Mouse (Mus musculus) v-Abl transformed pro-B cells (cell line): ENCODE data around the gene Acot9.

Experiments
- in situ Hi-C, 2 experiments: fragments of 400-800 bp; cut with MboI; formaldehyde crosslinking; loops; one replicate each; pipeline ENCODE4 v1.15.1; 2025; ENCODE audit not compliant: unreplicated experiment in 2 of 2

Gene Acot9

DNA sequence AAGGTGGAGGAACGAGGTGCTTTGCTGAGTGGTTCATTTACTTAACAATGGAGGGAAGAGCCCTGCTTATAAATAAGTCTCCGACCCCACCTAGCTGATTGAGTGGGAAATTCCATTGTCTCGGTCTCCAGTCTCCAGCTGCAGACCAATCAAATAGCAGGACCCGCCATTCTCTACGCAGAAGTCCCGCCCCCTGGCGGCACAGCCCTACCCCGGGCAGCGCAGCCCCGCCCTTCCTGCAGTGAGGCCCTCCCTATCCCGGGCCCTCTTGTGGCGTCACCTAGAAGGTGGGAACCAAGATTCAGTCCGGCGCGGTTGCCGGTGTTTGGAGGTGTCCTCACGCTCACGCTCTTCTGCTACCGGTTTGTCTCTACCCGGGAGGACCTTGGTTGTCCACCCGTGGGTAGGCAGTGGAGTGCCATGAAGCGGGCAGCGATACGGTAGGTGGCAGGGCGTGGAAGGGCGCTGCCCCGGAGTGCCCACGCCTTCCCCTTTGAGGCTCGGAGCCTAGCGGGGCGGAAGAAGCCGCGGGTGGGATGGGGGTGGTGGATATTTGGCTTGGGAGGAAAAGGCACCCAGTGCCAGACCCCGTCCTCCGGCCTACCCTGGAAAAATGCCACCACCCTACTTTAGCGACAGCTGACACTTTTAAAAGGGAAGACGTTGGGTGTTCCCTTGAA is at the start of gene Acot9:
Acot9 (plus strand) TSS at position 209 of the 680 bp plus-strand sequence.
- in situ Hi-C loops, result loop anchor here in 1 of 2 experiments (5.0 kb wide), 1 partner anchor 45 kb away; the partner anchor contains the start of gene Sat1

DNA sequence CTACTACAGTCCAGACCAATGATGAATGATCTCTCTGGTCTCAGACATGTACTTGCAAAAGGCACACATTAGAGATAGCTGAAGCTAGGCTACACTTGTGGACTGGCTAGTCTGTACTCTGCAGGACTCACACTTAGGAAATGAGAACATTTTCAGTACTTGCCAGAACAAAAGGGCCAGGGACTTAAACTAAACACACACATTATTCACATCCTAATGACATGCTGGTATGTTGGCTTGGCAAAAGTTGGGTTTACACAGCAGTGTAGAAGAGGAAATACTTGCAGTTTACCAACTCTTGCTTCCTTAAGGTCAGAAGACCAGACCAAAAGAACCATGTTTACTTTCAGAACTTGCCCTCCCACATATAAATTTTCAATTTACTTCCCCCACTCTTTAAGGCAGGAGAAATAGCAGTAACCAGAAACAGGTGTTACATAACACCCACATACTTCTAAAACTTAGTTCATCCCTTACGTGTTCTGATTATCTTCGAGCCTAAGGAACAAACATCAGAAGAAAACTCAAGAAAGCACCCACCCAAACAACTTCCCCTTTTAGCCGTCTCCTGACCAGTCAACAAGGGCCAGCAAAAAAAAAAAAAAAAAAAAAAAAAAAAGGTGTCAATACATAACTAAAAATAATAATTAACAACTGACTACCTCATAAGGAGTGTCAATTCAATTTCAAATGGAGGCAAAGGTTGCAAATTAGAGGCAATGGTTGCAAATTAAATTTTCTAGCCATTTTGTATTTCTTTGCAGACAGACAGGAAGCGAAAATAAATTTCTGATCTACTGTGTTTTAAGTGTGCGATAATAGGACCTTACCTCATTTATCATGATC is 47.7 kb upstream of the Acot9 start:
- in situ Hi-C loops, result loop anchor here (5.0 to 10.0 kb wide), 5 partner anchors 48 to 870 kb away; partner anchors contain the start of genes 4930524N10Rik (in 1 of the 2) and Acot9 (in 1 of the 2)

DNA sequence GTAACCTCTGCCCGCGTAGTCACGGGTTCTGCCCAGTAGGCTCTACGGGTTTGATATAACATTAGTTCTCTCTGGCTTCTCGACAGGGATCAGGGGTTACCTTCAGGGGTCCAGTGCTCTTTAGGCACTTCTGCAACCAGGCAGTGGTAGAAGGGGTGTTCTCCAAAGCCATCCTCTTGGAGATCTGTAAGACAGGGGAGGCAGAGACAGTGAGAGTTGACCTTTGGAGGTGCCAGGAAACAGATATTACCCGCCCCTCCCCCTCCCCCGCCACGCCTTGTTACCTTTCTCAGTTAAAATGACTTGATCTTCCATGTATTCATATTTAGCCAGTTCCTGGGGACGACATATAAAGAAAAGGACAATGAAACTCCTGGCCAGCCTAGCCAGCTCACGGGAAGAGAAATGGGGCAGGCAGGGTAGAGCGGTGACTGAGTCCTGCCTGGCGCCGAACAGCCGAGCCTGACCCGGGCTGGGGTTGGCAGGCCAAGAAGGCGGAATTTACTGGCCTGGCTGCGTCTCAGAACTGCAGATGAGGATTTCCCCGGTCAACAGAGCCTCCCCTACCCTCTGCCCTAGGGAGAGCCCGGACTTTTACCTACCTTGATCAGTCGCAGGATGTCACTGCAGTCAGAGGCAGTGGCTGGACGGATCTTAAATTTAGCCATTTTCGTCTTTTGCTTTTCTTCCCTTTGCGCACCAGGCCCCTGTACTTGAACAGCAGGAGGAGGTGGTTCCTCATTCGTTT is 46.6 kb upstream of the Acot9 start:
- in situ Hi-C loops, result loop anchor here (5.0 to 10.0 kb wide), 4 partner anchors 47 to 871 kb away; partner anchors contain the start of genes 4930524N10Rik (in 1 of the 2) and Acot9 (in 1 of the 2)

DNA sequence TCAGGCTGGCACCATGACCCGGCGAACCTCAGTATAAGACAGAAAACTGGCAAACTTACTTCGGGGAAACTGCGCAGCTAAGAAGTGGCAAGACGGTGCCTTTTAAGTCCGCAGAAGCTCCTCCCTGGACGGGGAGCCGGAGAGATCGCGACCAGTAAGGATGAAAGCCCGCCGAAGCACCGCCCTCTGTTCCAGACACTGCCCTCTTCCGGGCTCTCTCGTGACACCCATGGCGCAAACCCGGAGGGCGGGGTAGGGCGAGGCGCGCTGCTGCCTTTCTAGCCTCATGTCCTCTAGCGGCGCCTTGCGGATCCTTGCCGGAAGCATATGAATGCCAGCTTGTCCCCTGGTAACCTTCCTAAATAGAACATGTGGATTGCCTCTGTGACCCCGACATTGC is 46.0 kb upstream of the Acot9 start, which contains the start of gene Sat1:
Sat1 (minus strand) TSS at position 179 of the 400 bp plus-strand sequence.
- in situ Hi-C loops, result loop anchor here (5.0 to 10.0 kb wide), 4 partner anchors 46 to 871 kb away; partner anchors contain the start of genes 4930524N10Rik (in 1 of the 2) and Acot9 (in 1 of the 2)

DNA sequence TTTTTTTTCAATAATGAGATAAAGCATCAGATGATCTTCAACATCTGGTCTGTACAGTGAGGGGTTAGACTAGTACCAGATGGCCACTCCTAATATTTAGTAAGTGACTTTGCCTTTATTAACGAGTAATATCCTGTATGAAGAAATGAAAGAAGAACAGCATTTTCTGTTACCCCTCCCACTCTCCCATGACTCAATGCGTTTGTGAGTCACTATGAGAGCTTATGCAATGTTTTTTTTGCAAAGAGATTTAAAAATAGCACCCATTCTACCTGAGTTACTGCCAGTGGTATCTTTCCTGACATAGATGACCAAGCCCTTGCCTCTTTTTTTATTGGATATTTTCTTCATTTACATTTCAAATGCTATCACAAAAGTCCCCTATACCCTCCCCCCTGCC is 44.0 kb upstream of the Acot9 start:
- in situ Hi-C loops, result loop anchor here (5.0 to 10.0 kb wide), 4 partner anchors 44 to 873 kb away; partner anchors contain the start of genes 4930524N10Rik (in 1 of the 2) and Acot9 (in 1 of the 2)

DNA sequence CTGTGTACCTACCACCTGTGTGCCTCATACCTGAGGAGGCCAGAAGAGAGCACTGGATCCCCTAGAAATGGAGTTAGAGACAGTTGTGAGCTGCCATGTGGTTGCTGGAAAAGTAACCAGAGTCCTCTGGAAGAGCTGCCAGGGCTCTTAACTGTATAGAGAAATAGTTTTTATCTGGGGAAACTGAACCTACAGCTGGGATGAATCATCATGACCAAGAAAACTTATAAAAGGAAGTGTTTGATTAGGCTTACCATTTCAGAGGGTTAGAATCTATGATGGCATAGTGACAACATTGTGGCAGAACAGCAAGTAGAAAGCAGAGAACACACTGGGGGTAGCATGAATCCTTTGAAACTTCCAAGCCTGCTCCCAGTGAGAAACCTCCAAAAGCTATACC is 5.4 kb upstream of the Acot9 start:
- in situ Hi-C loops, result loop anchor here in 1 of 2 experiments (5.0 kb wide), 1 partner anchor 110 kb away; no protein-coding TSS in a partner anchor

DNA sequence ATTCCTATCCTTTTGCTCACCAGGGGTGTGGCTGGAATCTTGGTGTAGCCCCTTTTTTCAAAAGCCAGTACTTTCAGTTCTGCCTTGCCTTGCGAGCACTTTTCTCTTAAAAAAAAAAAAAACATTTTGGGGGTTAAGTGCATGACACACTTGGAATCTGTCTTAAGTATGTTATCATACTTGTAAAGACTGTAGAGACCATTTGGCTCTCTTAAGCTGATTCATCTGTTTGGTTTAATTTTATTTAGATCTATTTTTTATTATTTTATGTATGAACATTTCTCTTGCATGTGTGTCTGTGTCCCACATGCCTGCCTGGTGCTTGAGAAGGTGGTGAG is 641 bp downstream of the Acot9 start:
- in situ Hi-C loops, result loop anchor here in 1 of 2 experiments (5.0 kb wide), 1 partner anchor 46 kb away; the partner anchor contains the start of gene Sat1

DNA sequence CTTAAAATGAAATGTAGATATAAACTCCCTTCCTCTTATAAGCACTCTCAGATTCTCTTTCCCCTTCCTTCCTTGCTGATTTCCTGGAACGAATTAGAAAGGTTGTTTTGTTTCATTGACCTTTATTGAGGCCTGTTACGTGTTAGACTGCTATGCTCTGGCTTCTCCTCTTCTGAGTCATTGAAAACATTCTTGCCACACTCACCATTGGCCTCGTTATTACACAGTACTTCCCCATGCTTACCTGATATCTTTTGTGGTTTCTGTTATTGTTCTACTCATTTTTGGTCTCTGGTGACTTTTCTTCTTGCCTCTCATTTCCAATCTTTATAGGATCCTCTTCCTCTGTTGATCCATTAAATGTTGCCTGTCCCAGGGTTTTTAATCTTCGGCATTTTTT is 16.2 kb downstream of the Acot9 start:
- in situ Hi-C loops, result no loop called here

DNA sequence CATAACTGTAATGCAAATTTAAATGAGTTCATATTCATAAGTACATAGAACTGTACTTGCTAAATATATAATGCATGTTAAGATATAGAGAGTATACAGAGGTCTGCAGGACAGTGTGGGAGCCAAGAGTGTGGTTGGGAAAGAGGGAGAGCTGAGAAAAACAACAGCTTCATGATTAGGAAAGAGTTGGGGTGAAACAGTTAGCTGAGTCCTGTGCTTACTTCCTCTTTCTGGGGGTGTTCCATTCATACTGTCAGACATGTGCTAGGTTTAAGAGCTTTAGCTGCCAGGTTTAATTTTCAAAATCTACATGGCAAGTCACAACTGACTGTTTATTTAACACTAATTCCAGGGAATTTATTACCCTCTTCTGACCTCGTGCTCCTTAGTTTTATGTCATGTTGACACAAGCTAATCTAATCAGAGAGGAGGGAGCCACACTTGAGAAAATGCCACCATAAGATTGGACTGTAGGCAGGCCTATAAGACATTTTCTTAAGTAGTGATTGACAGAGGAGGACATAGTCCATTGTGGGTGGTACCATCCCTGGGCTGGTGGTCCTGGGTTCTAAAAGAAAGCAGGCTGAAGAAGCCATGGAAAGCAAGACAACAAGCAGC is 18.3 kb downstream of the Acot9 start:
- in situ Hi-C loops, result no loop called here

DNA sequence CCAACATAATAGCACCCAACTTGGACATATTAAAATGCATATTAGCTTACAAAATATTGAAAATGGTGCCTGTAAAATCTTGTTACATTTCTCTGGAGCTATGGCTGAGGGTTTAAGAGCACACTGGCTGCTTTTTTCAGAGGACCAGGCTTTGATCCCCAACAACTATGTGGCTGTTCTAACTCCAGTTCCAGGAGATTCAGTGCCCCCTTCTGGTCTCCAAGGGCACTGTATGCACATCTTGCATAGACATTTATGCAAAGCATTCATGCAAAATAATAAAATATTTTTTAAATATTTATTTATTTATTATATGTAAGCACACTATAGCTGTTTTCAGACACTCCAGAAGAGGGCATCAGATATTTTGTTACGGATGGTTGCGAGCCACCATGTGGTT is 44.1 kb downstream of the Acot9 start:
- in situ Hi-C loops, result loop anchor here (25.0 kb wide), 4 partner anchors 944 to 1569 kb away; no protein-coding TSS in a partner anchor

DNA sequence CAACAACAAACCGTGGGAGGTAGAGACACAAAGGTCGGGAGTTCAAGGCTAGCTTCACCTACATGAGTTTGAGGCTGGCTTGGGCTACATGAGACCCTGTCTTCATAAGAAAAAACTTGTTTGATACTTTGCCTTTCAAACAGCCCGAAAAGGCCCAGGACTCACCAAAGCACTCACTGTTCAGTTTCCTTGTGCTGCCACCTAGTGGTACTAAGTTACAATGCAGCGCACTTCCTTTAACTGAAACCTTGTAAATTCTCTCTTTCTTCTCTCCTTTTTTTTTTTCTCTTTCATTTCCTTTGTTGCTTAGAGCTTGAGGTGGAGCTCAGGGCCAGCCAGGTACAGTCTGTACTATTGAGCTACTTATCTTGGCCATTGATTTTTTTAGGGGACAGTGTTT is 55.8 kb downstream of the Acot9 start:
- in situ Hi-C loops, result loop anchor here (5.0 to 25.0 kb wide), 5 partner anchors 171 to 1581 kb away; no protein-coding TSS in a partner anchor

DNA sequence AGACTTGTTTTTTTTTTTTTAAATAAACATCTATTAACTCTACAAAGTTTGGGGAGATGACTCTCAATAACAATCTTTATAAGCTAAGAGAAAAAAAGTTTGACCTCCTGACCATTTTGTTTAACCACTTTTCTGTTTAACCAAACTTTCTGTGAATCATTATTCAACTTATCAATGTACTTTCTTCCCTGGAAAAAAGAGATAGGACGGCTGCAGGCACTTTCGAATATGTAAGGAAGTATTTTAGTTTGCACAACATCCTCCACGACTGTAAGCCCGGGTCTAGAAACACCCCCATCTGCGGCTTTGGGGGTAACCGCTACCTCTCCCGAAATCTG is 75.3 kb downstream of the Acot9 start:
- in situ Hi-C loops, result loop anchor here in 1 of 2 experiments (25.0 kb wide), 1 partner anchor 1600 kb away; no protein-coding TSS in a partner anchor

DNA sequence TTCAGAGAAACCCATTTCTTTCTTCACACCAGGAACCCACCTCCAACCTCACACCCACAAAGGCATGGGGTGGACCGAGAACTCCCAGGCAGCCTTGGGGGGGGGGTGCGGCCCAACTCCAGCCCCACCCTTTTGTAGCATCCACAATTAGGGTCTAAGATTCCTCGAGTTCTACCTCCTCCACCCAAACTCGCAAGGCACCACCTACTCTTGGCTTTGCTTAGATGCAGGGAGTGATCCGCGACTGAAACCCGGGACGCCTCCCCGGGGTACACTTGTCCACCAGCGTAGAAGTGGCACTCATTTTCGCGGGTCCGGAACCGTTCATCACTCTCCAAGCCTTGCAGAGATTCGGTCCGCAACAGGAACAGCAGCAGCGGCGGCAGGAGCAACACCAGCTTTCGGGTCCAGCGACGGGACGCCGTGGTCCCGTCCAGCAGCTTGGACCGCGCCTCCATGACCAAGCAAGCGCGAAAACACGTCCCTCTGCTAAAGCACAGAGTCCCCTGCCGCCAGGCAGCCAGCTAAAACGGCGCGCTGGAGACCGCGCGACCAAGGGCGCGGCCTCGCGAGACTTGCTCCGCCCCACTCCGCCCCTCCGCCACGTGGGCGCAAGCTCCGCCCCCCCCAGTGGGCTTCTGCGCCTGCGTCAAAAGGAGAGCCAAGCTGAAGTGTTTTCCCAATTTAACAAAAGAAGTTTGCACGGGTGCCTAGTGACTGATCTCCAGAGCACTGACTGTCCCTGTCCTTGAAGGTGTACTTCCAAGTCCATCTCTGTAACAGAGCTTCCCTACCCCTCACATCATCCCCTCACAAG is 75.9 kb downstream of the Acot9 start:
- in situ Hi-C loops, result loop anchor here in 1 of 2 experiments (25.0 kb wide), 1 partner anchor 1601 kb away; no protein-coding TSS in a partner anchor

DNA sequence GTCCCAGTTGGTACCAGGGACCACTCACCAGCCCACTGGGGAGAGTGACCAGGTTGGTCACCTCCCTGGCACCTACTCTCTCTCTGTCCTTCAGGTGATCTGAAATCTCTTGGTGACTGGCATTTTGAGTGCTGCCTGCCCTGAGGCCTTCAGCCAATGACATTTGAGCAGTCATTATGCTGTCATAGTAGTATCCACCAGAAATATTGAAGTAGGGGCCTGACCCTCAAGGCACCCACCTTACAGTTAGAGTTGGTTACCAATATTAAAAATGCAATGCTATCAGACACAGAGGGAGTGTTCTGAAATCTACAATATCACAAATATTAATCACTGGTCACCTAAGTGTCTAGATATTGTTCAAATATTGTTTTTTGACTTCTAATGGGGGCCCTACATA is 78.4 kb downstream of the Acot9 start, which contains the start of gene Prdx4:
Prdx4 (minus strand) TSS at position 101 of the 400 bp plus-strand sequence.
- in situ Hi-C loops, result loop anchor here in 1 of 2 experiments (25.0 kb wide), 1 partner anchor 1603 kb away; no protein-coding TSS in a partner anchor

DNA sequence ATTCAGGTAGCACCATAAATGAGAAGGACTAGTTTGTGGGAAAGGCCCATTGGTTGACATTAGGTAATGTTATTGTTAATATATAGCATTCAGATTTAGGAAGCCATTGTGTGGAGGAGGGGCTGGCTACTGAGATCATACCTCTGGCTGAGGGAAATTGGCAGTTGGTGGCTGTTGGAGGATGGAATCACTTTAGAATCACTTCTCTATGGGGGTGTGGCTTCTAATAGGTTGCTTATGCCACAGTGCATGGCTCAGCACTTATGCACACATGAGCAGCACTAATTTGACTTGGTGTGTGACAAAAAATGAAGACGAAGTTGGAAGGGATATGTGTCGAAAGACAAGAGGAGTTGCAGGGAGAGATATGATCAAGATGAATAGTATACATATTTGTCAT is 84.0 kb downstream of the Acot9 start:
- in situ Hi-C loops, result loop anchor here in 1 of 2 experiments (25.0 kb wide), 1 partner anchor 1609 kb away; no protein-coding TSS in a partner anchor
